Mouse (Mus musculus) MEL (cell line): ENCODE measurements around the gene Nckipsd.

Experiments used
- CTCF ChIP-seq, 3 experiments: IDR thresholded peaks in 2 of 3; conservative IDR thresholded peaks in 1 of 3; 2 replicates each; pipeline ENCODE4 v1.5.1; 2011 to 2012; ENCODE audit warnings: low read length in 3 of 3, low read depth in 2 of 3, mild to moderate bottlenecking in 2 of 3, improper control_type of control experiment in 1 of 3, inconsistent platforms in 1 of 3, mixed read lengths in 1 of 3, moderate library complexity in 1 of 3; ENCODE audit not compliant: control insufficient read depth in 1 of 3, insufficient read depth in 1 of 3, poor library complexity in 1 of 3, severe bottlenecking in 1 of 3
- E2F4 ChIP-seq: IDR thresholded peaks from 2 replicates; pipeline ENCODE4 v1.6.1; 2011; ENCODE audit warnings: low read depth, low read length, improper control_type of control experiment, borderline replicate concordance
- MYC ChIP-seq: IDR thresholded peaks from 2 replicates; pipeline ENCODE4 v1.6.1; 2011; ENCODE audit warnings: low read depth, mild to moderate bottlenecking, low read length, improper control_type of control experiment, moderate library complexity
- NELFE ChIP-seq: IDR thresholded peaks from 2 replicates; pipeline ENCODE4 v1.6.1; 2011; ENCODE audit warnings: low read depth, low read length, improper control_type of control experiment
- POLR2A ChIP-seq, 2 experiments: IDR thresholded peaks; 2 replicates each; pipeline ENCODE4 v1.6.1; 2011 to 2012; ENCODE audit warnings: low read length in 2 of 2, mild to moderate bottlenecking in 2 of 2, control low read depth in 1 of 2, improper control_type of control experiment in 1 of 2, low read depth in 1 of 2, moderate library complexity in 1 of 2; ENCODE audit not compliant: control insufficient read depth in 1 of 2, insufficient read depth in 1 of 2, poor library complexity in 1 of 2
- RCOR1 ChIP-seq: IDR thresholded peaks from 2 replicates; pipeline ENCODE4 v1.6.1; 2012; ENCODE audit warnings: low read depth, mild to moderate bottlenecking, inconsistent platforms, low read length, improper control_type of control experiment
- TBP ChIP-seq: IDR thresholded peaks from 2 replicates; pipeline ENCODE4 v1.8.0; 2011; ENCODE audit warnings: low read depth, low read length, improper control_type of control experiment
- USF1 ChIP-seq: IDR thresholded peaks from 2 replicates; pipeline ENCODE4 v1.6.1; 2014; ENCODE audit warnings: low read depth, mild to moderate bottlenecking, inconsistent platforms, low read length, improper control_type of control experiment, moderate library complexity

DNA sequence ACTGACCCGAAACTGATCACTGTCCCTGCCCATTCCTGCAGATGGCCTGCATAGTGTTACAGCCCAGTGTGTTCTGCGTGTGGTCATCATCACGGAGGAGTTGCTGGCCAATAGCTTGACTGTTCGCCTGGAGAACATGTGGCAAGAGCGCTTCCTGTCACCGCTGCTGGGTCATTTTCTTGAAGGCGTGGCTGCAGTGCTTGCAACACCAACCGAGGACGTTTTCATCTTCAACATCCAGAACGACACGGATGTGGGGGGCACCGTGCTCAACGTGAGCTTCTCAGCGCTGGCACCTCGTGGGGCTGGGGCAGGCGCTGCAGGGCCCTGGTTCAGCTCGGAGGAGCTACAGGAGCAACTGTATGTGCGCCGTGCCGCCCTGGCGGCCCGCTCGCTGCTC lies 23.5 kb downstream of the Nckipsd start:
- no peak for TF ChIP-seq NELFE
- no peak for TF ChIP-seq CTCF (IDR thresholded peaks at IDR 0.05 in 2 of 3, conservative IDR thresholded peaks at IDR 0.05 in 1 of 3; ENCODE audit: control insufficient read depth in 1 of 3, insufficient read depth in 1 of 3, low read depth in 2 of 3, low read length in 3 of 3, poor library complexity in 1 of 3, severe bottlenecking in 1 of 3)
- TF ChIP-seq POLR2A (IDR thresholded peaks at IDR 0.05; ENCODE audit: control insufficient read depth in 1 of 2, insufficient read depth in 1 of 2, low read depth in 1 of 2, low read length in 2 of 2, poor library complexity in 1 of 2): no peak
- no peak for TF ChIP-seq USF1
- TF ChIP-seq RCOR1: no peak
- TF ChIP-seq MYC: no peak
- no peak for TF ChIP-seq E2F4
- no peak for TF ChIP-seq TBP
